Mouse (Mus musculus) limb, embryonic 14.5 days (tissue): Measurements from ENCODE around the gene Hyal2. TPM values are rescaled to one million over a fixed set of nuclear protein-coding genes. Genes with fewer than 3 reads are reported as not detected.
A peak's percentile ranks its signal among the peaks of the same experiment; 100 is the strongest.

Source experiments
- ATAC-seq: fragments of 200-750 bp; cut with Nextera tagmentation; 2 replicates; pipeline ENCODE4 v1.8.0; 2017; ENCODE audit warnings: low read depth, moderate number of reproducible peaks, moderate TSS enrichment; ENCODE audit not compliant: low FRiP score
- DNase-seq: peaks from one replicate; pipeline ENCODE4 v3.0.0-alpha.2; 2015; ENCODE audit warnings: low spot score
- H3K27ac ChIP-seq: fragments of 300-500 bp; sonication (generic); replicated peaks from 2 replicates; pipeline ENCODE4 v1.5.1; 2014; ENCODE audit warnings: low read depth, mild to moderate bottlenecking, low read length, moderate library complexity, mixed read lengths
- H3K27me3 ChIP-seq: fragments of 300-500 bp; sonication (generic); 2 replicates; pipeline ENCODE4 v1.6.1; 2014; ENCODE audit warnings: low read length, mixed read lengths; ENCODE audit not compliant: control insufficient read depth, insufficient read depth
- H3K36me3 ChIP-seq: fragments of 300-500 bp; sonication (generic); 2 replicates; pipeline ENCODE4 v1.6.1; 2014; ENCODE audit warnings: mild to moderate bottlenecking, low read length, moderate library complexity, mixed read lengths; ENCODE audit not compliant: control insufficient read depth, insufficient read depth
- H3K4me1 ChIP-seq: fragments of 300-500 bp; sonication (generic); 2 replicates; pipeline ENCODE4 v1.6.1; 2014; ENCODE audit warnings: antibody characterized with exemption, low read length, mixed read lengths; ENCODE audit not compliant: control insufficient read depth, insufficient read depth
- H3K4me2 ChIP-seq: fragments of 300-500 bp; sonication (generic); replicated peaks from 2 replicates; pipeline ENCODE4 v1.6.1; 2014; ENCODE audit warnings: low read depth, mild to moderate bottlenecking, low read length, moderate library complexity; ENCODE audit not compliant: severe bottlenecking
- H3K4me3 ChIP-seq: fragments of 300-500 bp; sonication (generic); replicated peaks from 2 replicates; pipeline ENCODE4 v1.5.1; 2014; ENCODE audit warnings: low read length
- H3K9ac ChIP-seq: fragments of 300-500 bp; sonication (generic); 2 replicates; pipeline ENCODE4 v1.6.1; 2014; ENCODE audit warnings: mild to moderate bottlenecking, low read depth, low read length, moderate library complexity; ENCODE audit not compliant: severe bottlenecking
- H3K9me3 ChIP-seq: fragments of 300-500 bp; sonication (generic); 2 replicates; pipeline ENCODE4 v1.6.1; 2016; ENCODE audit warnings: low read length; ENCODE audit not compliant: control insufficient read depth
- POLR2A ChIP-seq: fragments of 200-500 bp; IDR thresholded peaks from 2 replicates; pipeline ENCODE4 v1.8.0; 2012; ENCODE audit warnings: inconsistent platforms, mild to moderate bottlenecking, moderate library complexity, borderline replicate concordance; ENCODE audit not compliant: insufficient read depth, insufficient read length; ENCODE audit errors: extremely low read depth
- WGBS: fragments of 180-500 bp; shearing (Covaris S2); extraction: QIAGEN DNeasy Blood & Tissue Kit; methylation state at CpG from one replicate; pipeline ENCODE4 v1.1.7; 2014; 5-methylcytosine and 5-hydroxymethylcytosine counted together
- polyA plus RNA-seq, 2 experiments: library from polyadenylated mRNA; depleted of rRNA in 1 of 2; stranded (reverse) in 1 of 2; unstranded in 1 of 2; fragments of >200 nt; fragmentation: Nextera tagmentation in 1 of 2; extraction: Ambion mirVana in 1 of 2; gene quantifications; 2 replicates each; pipeline versions ENCODE4 v1.2.1 to v1.2.3; 2012 to 2014

The Hyal2 gene
- polyA plus RNA-seq, 2 experiments = 68.0 to 123 TPM

GRCm38 (mm10) chr9:107609433-107609830 lies 41.7 kb downstream of the Hyal2 start:
- no peak for DNase-seq
- H3K4me3 ChIP-seq = no peak overlapping the region
- H3K27me3 ChIP-seq = no peaks in the 10 kb centered on the region
- H3K4me1 ChIP-seq = peaks cover 75% of the 10 kb centered on the region
- ATAC-seq = no peak
- H3K27ac ChIP-seq = 0 out of 2 replicates have a peak overlapping the region, but pooled peaks have one; percentile 27
- H3K9me3 ChIP-seq = no peaks in the 10 kb centered on the region
- no peak overlapping the region for H3K4me2 ChIP-seq
- 65% methylated on average over 4 of the region's 4 CpGs for WGBS
- peaks cover 10% of the 10 kb centered on the region for H3K36me3 ChIP-seq
- H3K9ac ChIP-seq = no peak overlapping the region
- TF ChIP-seq POLR2A = no peak

- ATAC-seq (no peak), DNase-seq (no peak)
- H3K27ac ChIP-seq = peak overlapping the region; percentile 92
- no peaks in the 10 kb centered on the region for H3K9me3 ChIP-seq
- H3K9ac ChIP-seq = peak overlapping the region; percentile 59; the same call in 1 of the 2 replicates
- WGBS = 63% methylated on average over 6 of the region's 6 CpGs
- peak overlapping the region; percentile 38; the same call in 1 of the 2 replicates for H3K4me3 ChIP-seq
- H3K27me3 ChIP-seq = no peaks in the 10 kb centered on the region
- H3K4me1 ChIP-seq = peaks cover 54% of the 10 kb centered on the region
- H3K36me3 ChIP-seq = peaks cover 32% of the 10 kb centered on the region
- TF ChIP-seq POLR2A = no peak
- peak overlapping the region; percentile 85; the same call in 1 of the 2 replicates for H3K4me2 ChIP-seq
These were observed 43.9 kb downstream of the Hyal2 start for GRCm38 (mm10) chr9:107611456-107612190.

- ATAC-seq (peak; percentile 93), DNase-seq (peak; percentile 95)
- Histone ChIP-seq H3K4me1 (peaks cover 47% of the 10 kb centered on the region), H3K27me3 (no peaks in the 10 kb centered on the region), H3K4me3 (peak overlapping the region; percentile 38), H3K27ac (peak overlapping the region; percentile 92), H3K9ac (peak overlapping the region; percentile 59), H3K36me3 (peaks cover 39% of the 10 kb centered on the region), H3K4me2 (peak overlapping the region; percentile 85), H3K9me3 (no peaks in the 10 kb centered on the region)
- WGBS = 6% methylated on average over 43 of the region's 48 CpGs
- TF ChIP-seq POLR2A = no peak
These were observed 44.6 kb downstream of the Hyal2 start for GRCm38 (mm10) chr9:107612191-107612944.

- no peak for DNase-seq
- Histone ChIP-seq H3K9ac (peak overlapping the region; percentile 59), H3K36me3 (peaks cover 46% of the 10 kb centered on the region), H3K4me3 (peak overlapping the region; percentile 38), H3K4me1 (peaks cover 40% of the 10 kb centered on the region), H3K9me3 (no peaks in the 10 kb centered on the region), H3K27ac (peak overlapping the region; percentile 92), H3K27me3 (no peaks in the 10 kb centered on the region), H3K4me2 (peak overlapping the region; percentile 85)
- TF ChIP-seq POLR2A = no peak
- 11% methylated on average over 12 of the region's 12 CpGs for WGBS
- ATAC-seq = no peak
These were observed 45.3 kb downstream of the Hyal2 start for GRCm38 (mm10) chr9:107612945-107613569.

- DNase-seq (no peak), ATAC-seq (no peak)
- H3K36me3 ChIP-seq = peaks cover 66% of the 10 kb centered on the region
- no peaks in the 10 kb centered on the region for H3K27me3 ChIP-seq
- H3K27ac ChIP-seq = no peak overlapping the region
- H3K9ac ChIP-seq = no peak overlapping the region
- peaks cover 24% of the 10 kb centered on the region for H3K4me1 ChIP-seq
- no peak overlapping the region for H3K4me2 ChIP-seq
- no peak overlapping the region for H3K4me3 ChIP-seq
- H3K9me3 ChIP-seq = no peaks in the 10 kb centered on the region
- TF ChIP-seq POLR2A = no peak
- 93% methylated on average over 4 of the region's 4 CpGs for WGBS
These were observed 47.3 kb downstream of the Hyal2 start for GRCm38 (mm10) chr9:107615035-107615434.
